In genomic region chr9:44508721-44509486, GRCm38 (mm10) we compare ENCODE assay signal across 8 mouse cellular contexts. TPM values are rescaled to one million over a fixed set of nuclear protein-coding genes. Genes with fewer than 3 reads are reported as not detected.
DNase-seq lines count a peak whose midpoint lies in the region; ATAC-seq and TF ChIP-seq lines count a peak whose summit lies in the region.

No protein-coding gene starts in this region.

- H3K9me3 ChIP-seq in kidney, embryonic 14.5 days (ENCODE audit: control insufficient read depth, low read length): no peaks in the 10 kb centered on the region
- H3K9me3 ChIP-seq in heart, embryonic 11.5 days (replicated peaks; ENCODE audit: control insufficient read depth, low read length): no peaks in the 10 kb centered on the region
- H3K9me3 ChIP-seq in limb, embryonic 14.5 days (ENCODE audit: control insufficient read depth, low read length): no peaks in the 10 kb centered on the region

- H3K27me3 ChIP-seq in kidney, embryonic 14.5 days (ENCODE audit: control insufficient read depth, insufficient read depth, low read length): no peaks in the 10 kb centered on the region
- no peaks in the 10 kb centered on the region for H3K27me3 ChIP-seq in heart, embryonic 11.5 days (ENCODE audit: control insufficient read depth, insufficient read depth, low read length)
- H3K27me3 ChIP-seq in limb, embryonic 14.5 days (ENCODE audit: control insufficient read depth, insufficient read depth, low read length): no peaks in the 10 kb centered on the region

- H3K36me3 ChIP-seq in kidney, embryonic 14.5 days (ENCODE audit: control insufficient read depth, insufficient read depth, low read length): peaks cover 44% of the 10 kb centered on the region
- H3K36me3 ChIP-seq in heart, embryonic 11.5 days (ENCODE audit: control insufficient read depth, insufficient read depth, low read length): peaks cover 27% of the 10 kb centered on the region
- H3K36me3 ChIP-seq in limb, embryonic 14.5 days (ENCODE audit: control insufficient read depth, insufficient read depth, low read length): peaks cover 52% of the 10 kb centered on the region

- H3K27ac ChIP-seq in kidney, embryonic 14.5 days (ENCODE audit: low read depth, low read length): no peak overlapping the region
- H3K27ac ChIP-seq in heart, embryonic 11.5 days (ENCODE audit: low read depth, low read length): peak overlapping the region; percentile 22; the same call in 1 of the 2 replicates
- 0 out of 2 replicates have a peak overlapping the region, but pooled peaks have one; percentile 61 for H3K27ac ChIP-seq in limb, embryonic 14.5 days (replicated peaks; ENCODE audit: low read depth, low read length)

- peak overlapping the region; percentile 48 for H3K4me2 ChIP-seq in kidney, embryonic 14.5 days (replicated peaks; ENCODE audit: low read depth, low read length)
- peak overlapping the region; percentile 71 for H3K4me2 ChIP-seq in heart, embryonic 11.5 days
- H3K4me2 ChIP-seq in limb, embryonic 14.5 days (replicated peaks; ENCODE audit: low read depth, low read length, severe bottlenecking): peak overlapping the region; percentile 53

- WGBS in kidney, embryonic 14.5 days: 87% methylated on average over 19 of the region's 19 CpGs
- WGBS in heart, embryonic 11.5 days (ENCODE audit: insufficient replicate concordance): 77% methylated on average over 19 of the region's 19 CpGs
- 80% methylated on average over 15 of the region's 19 CpGs for WGBS in limb, embryonic 14.5 days

- H3K4me1 ChIP-seq in kidney, embryonic 14.5 days (ENCODE audit: control insufficient read depth, insufficient read depth, low read length): peaks cover 22% of the 10 kb centered on the region
- peaks cover 33% of the 10 kb centered on the region for H3K4me1 ChIP-seq in heart, embryonic 11.5 days (ENCODE audit: control insufficient read depth, insufficient read depth, low read length)
- peaks cover 41% of the 10 kb centered on the region for H3K4me1 ChIP-seq in limb, embryonic 14.5 days (ENCODE audit: control insufficient read depth, insufficient read depth, low read length)

- DNase-seq in kidney, postnatal 36 days: no peak
- peak; percentile 64 for DNase-seq in cerebellum, adult 9-11 months
- DNase-seq in limb, embryonic 14.5 days (ENCODE audit: low spot score): no peak
- DNase-seq in thymus, postnatal 4 days: peak; percentile 41
- no peak for DNase-seq in left cerebral cortex, adult 18-20 months (ENCODE audit: low spot score in 2 of 2)
- DNase-seq in MN1 (ENCODE audit: low spot score): no peak

- peak overlapping the region; percentile 31; the same call in 1 of the 2 replicates for H3K9ac ChIP-seq in kidney, embryonic 14.5 days (ENCODE audit: low read depth, low read length)
- peak overlapping the region; percentile 58 for H3K9ac ChIP-seq in heart, embryonic 11.5 days (ENCODE audit: low read depth, low read length)
- H3K9ac ChIP-seq in limb, embryonic 14.5 days (ENCODE audit: low read depth, low read length, severe bottlenecking): peak overlapping the region; percentile 22; the same call in 1 of the 2 replicates

- TF ChIP-seq POLR2A in limb, embryonic 14.5 days (IDR thresholded peaks at IDR 0.05; ENCODE audit: borderline replicate concordance, extremely low read depth, insufficient read depth, insufficient read length): no peak

- no peak for ATAC-seq in kidney, embryonic 14.5 days (ENCODE audit: low FRiP score, low TSS enrichment)
- ATAC-seq in heart, embryonic 11.5 days (replicated peaks; ENCODE audit: insufficient number of reproducible peaks, low FRiP score, low TSS enrichment): no peak
- ATAC-seq in limb, embryonic 14.5 days (ENCODE audit: low FRiP score, low read depth): no peak

- H3K4me3 ChIP-seq in kidney, embryonic 14.5 days (ENCODE audit: low read length): no peak overlapping the region
- peak overlapping the region; percentile 40; the same call in 1 of the 2 replicates for H3K4me3 ChIP-seq in heart, embryonic 11.5 days (ENCODE audit: low read depth, low read length)
- no peak overlapping the region for H3K4me3 ChIP-seq in limb, embryonic 14.5 days (replicated peaks; ENCODE audit: low read length)

RNA-seq across cellular contexts. Expression of gene Bcl9l, which starts 26.3 kb away (rescaled TPM):
- 14.5 and 14.6 TPM in 2 replicates for polyA plus RNA-seq in kidney, embryonic 14.5 days (2014; fragmentation: Nextera tagmentation; extraction: Ambion mirVana)
- polyA plus RNA-seq in heart, embryonic 11.5 days (2014; fragmentation: Nextera tagmentation; extraction: Ambion mirVana): 8.7 and 9.3 TPM in 2 replicates
- polyA plus RNA-seq in limb, embryonic 14.5 days (2012; rRNA removed): 41.2 and 53.7 TPM in 2 replicates
- 20.5 and 22.7 TPM in 2 replicates for polyA plus RNA-seq in limb, embryonic 14.5 days (2014; fragmentation: Nextera tagmentation; extraction: Ambion mirVana)
- total RNA-seq in left cerebral cortex, adult 18-20 months (2021): 10 to 100 TPM; 59.1 to 62.5 TPM

RNA-seq across cellular contexts. Expression of gene Cxcr5, which starts 52.8 kb away (rescaled TPM):
- not detected in 2 replicates for polyA plus RNA-seq in kidney, embryonic 14.5 days (2014; fragmentation: Nextera tagmentation; extraction: Ambion mirVana)
- polyA plus RNA-seq in heart, embryonic 11.5 days (2014; fragmentation: Nextera tagmentation; extraction: Ambion mirVana): 0.06 TPM in 1 of 2 replicates, not detected in the other
- 0.10 and 0.13 TPM in 2 replicates for polyA plus RNA-seq in limb, embryonic 14.5 days (2012; rRNA removed)
- polyA plus RNA-seq in limb, embryonic 14.5 days (2014; fragmentation: Nextera tagmentation; extraction: Ambion mirVana): 0.30 TPM in 1 of 2 replicates, not detected in the other
- not detected for total RNA-seq in left cerebral cortex, adult 18-20 months (2021)

RNA-seq across cellular contexts. Expression of gene Upk2, which starts 54.1 kb away (rescaled TPM):
- 0.30 and 0.39 TPM in 2 replicates for polyA plus RNA-seq in kidney, embryonic 14.5 days (2014; fragmentation: Nextera tagmentation; extraction: Ambion mirVana)
- 0.14 TPM in 1 of 2 replicates, not detected in the other for polyA plus RNA-seq in heart, embryonic 11.5 days (2014; fragmentation: Nextera tagmentation; extraction: Ambion mirVana)
- polyA plus RNA-seq in limb, embryonic 14.5 days (2012; rRNA removed): 0.33 and 0.91 TPM in 2 replicates
- 0.40 TPM in 1 of 2 replicates, not detected in the other for polyA plus RNA-seq in limb, embryonic 14.5 days (2014; fragmentation: Nextera tagmentation; extraction: Ambion mirVana)
- not detected for total RNA-seq in left cerebral cortex, adult 18-20 months (2021)

Comparison
In these comparisons a context has a peak if more than half of its experiments do, and no peak if none do; other contexts are left out.
1. DNase-seq: peak in cerebellum, adult 9-11 months (single experiment) and thymus, postnatal 4 days (single experiment); none in kidney, postnatal 36 days (0 of 2), limb, embryonic 14.5 days (single experiment), left cerebral cortex, adult 18-20 months (0 of 2) and MN1 (single experiment).
2. Peak in every context shown above with its lines, with median percentiles within 50 percentile points of each other: H3K4me2 ChIP-seq and H3K9ac ChIP-seq.